Mouse (Mus musculus): Measurements from ENCODE around the gene Smim24.

Gene Smim24

DNA sequence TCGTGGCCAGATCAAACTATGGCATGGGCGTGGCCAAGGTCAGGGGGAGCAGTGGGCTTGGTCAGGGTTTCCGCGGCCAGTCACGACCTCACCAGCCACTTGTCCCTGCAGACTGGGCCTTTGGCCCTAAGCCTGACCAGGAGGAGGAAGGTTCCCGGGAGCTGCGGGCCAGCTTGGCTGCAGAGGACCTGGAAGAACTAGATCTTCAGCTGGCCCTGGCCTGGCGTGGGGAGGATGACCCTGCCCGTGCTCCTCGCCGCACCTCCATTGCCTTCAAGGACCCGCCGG lies 2.2 kb upstream of the Smim24 start:
- DNase-seq (ENCODE audit: low spot score): no peak

GRCm38 (mm10) chr10:81392270-81392669 lies 581 bp upstream of the Smim24 start:
- no peak for DNase-seq (ENCODE audit: low spot score)

GRCm38 (mm10) chr10:81393456-81394063 lies 709 bp downstream of the Smim24 start:
- DNase-seq (ENCODE audit: low spot score): no peak

DNA sequence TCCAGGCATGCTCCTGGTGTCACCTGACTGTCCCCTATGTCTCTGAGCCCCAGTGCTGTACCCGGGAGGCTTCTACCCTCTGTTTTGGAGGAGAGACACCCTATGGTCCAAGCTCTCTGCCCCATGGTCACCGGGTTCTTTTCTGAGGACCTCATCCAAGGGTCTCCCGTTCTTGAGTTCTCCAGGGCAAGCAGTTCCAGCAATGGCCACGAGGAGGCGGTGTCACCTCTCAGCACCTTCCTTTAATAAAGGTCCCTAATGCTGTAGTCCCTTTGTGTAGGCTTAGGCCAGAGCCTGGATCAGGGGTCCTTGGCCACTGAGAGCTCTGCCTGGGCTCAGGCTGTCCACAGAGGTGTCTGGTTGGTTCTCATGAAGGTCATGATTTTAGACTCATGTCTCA lies 2.3 kb downstream of the Smim24 start:
- peak; percentile 58 for DNase-seq (ENCODE audit: low spot score)

GRCm38 (mm10) chr10:81395865-81396264 lies 3.0 kb downstream of the Smim24 start:
- DNase-seq (ENCODE audit: low spot score): no peak

DNA sequence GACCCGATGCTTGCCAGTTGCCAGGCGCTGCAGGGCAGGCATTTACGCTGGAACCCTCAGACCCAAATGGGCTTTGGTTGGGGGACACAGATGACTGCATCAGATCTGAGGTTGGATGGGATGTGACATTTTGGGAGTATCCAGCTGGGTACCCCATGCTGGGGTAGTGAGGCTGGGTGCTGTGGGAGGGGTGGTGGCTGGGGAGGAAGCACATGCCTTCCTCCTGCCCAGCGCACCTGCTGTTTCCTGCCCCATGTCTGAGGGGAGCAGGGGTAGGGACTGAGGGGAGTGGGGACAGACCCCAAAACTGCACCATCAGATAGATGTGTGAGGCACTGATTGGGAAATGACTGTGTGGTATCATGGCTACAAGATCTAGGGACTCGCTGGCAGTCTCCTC lies 3.9 kb downstream of the Smim24 start:
- no peak for DNase-seq (ENCODE audit: low spot score)

DNA sequence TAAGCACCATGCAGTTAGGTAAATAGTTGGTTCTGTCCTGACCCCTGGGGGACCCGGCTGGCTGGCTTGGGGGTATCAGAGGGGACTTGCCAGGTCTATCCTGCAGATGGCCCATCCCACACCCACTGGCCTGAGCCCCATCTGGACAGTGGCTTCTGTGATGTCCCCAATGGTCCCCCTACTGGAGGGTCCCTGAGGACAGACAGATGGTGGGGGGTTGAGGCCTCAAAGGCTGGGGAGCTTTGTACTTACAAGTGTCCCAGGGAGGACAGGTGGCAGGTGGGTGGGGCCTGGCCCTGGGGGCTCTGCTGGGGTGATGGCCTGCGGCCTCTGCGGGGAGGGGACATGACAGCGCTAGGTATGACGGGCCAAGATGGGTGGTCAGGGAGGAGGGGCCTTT lies 6.4 kb downstream of the Smim24 start:
- DNase-seq (ENCODE audit: low spot score): no peak

DNA sequence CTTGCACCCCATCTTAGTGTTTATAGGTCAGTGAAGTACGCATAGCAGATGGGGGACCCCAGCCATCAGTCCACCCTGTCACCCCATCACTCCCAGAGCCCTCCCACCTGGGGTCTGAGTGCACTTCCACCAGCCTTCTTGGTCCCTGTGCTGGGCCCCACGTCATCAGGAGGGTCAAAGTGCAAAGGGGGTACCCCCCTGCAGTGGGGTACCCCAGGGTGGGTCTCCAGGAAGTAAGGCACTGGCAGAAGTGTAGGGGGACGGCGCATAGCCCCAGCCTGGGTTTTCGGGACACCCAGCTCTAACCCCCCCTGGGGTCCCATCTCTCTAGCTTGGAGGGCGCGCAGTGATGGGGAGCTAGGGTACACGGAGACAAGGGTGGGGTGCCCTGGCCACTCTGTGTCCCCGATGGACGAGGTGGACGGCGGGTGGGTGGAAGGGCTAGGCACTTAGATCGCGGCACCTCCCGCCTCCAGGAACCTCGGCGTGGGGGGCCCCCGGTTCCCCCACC lies 7.0 kb downstream of the Smim24 start:
- no peak for DNase-seq (ENCODE audit: low spot score)

GRCm38 (mm10) chr10:81400371-81401204 lies 7.7 kb downstream of the Smim24 start:
- DNase-seq (ENCODE audit: low spot score): no peak

DNA sequence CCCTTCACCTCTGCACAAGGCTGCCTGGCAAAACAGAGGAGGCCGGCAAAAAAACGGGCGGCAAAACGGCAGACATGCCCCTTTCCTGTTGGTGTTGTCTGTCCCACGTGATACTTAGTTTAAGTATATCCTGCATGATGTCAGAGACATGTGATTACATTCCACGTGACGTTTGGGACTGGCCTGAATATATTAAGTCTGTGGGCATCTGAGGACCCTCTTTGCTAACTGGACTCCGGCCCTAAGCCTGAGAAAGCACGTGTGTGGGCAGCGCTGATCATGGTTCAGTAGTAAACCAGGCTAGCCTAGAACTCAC lies 8.3 kb downstream of the Smim24 start:
- no peak for DNase-seq (ENCODE audit: low spot score)

DNA sequence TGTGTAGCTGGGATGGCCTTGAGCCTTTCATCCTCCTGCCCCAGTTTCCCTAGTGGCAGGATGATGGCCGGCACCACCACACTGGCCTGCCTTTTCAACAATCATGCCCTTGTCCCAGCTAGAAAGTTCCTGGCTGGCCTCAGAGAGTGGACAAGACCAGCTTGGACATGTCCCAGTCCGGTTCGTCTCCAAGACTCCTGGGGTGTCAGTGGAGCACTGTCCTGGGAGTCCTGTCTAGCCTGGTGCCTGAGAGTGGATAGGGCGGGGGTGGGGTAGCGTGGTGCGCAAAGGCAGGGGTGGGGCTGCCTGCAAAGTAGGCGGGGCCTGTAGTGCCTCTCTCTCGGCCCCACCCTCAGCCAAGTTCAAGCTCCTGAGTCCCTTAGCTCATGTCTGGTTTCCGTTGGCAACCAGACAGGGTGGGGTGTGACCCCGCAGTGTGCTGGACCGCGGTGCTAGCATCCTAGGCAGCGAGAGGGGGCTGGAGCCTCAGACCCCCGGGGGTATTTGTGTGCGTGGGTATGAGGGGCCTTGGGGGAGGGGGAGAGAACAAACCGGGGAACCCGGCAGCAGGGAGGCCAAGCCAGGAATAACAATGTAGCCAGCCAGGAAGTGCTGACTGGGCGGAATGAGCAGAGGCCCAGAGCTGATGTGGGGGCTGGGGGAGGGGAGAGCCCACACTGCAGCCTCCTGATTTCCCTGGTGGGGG lies 8.8 kb downstream of the Smim24 start:
- peak; percentile 52 for DNase-seq (ENCODE audit: low spot score)

- no peak for DNase-seq (ENCODE audit: low spot score)
These were observed 9.4 kb downstream of the Smim24 start for GRCm38 (mm10) chr10:81402227-81402765.

DNA sequence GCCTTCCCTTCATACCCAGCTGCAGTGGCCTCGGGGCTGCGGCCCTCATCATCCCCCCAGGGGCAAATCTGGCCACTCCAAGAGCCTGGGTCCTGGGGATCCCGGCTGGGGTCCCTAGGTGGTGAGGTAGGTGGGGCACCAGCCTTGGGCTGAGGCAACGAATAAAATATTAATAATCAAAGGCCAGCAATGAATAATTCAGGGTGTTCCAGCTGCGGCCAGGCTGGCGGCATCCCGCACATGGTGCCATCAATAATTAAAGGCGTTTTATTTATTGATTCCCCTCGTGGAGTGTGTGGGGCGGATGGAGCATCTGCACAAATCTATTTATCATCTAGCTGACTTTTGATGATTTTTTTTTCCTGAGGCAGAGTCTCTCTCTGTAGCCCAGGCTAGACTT lies 10.7 kb downstream of the Smim24 start:
- no peak for DNase-seq (ENCODE audit: low spot score)

- no peak for DNase-seq (ENCODE audit: low spot score)
These were observed 11.2 kb downstream of the Smim24 start for GRCm38 (mm10) chr10:81404082-81404481.

DNA sequence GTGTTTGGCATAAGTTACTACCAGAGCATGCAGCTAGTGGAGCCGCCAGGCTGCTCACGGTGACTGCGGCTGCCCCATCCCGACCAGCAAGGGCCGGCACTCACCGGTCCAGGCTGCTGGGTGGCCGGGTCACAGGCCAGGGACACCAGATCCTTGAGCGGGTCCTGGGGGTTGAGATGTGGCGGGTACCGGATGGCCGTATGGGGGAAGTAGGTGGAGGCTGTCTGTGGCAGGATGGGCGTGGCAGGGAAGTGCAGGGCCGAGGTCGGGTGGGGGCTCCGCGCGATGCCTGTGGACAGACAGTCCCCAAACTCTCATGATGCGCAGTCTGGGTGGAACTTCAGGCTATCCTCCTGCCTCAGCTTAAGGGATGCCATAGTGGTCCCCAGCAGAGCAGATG lies 11.9 kb downstream of the Smim24 start:
- no peak for DNase-seq (ENCODE audit: low spot score)

DNA sequence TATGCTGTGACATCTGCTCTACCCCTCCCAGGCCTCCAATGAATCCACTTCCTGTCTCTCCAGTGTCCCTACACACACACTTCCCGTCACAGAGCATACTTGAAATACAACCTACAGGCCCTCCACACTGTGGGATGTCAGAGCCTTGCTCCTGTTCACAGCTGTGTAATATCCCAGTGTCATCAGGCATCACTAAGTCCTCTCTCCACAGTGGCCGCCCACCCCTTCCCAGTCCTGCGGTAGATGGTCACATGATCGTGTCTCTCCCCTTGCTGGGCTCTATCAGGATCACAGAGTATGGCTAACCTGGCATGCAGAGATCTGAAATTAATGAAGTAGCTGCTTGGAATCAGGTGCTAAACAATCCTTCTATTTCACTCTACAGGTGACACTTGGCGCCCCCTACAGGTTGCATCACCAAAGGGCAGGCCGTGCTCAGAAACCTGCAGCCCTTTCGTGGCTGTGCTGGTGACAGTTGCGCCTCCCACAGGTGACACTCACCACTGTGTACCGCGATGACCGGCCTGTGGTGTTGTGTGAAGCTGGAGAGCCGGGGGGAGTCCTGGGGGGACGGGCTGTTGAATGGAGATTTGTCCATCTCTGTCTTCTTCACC lies 12.8 kb downstream of the Smim24 start:
- DNase-seq (ENCODE audit: low spot score): no peak

DNA sequence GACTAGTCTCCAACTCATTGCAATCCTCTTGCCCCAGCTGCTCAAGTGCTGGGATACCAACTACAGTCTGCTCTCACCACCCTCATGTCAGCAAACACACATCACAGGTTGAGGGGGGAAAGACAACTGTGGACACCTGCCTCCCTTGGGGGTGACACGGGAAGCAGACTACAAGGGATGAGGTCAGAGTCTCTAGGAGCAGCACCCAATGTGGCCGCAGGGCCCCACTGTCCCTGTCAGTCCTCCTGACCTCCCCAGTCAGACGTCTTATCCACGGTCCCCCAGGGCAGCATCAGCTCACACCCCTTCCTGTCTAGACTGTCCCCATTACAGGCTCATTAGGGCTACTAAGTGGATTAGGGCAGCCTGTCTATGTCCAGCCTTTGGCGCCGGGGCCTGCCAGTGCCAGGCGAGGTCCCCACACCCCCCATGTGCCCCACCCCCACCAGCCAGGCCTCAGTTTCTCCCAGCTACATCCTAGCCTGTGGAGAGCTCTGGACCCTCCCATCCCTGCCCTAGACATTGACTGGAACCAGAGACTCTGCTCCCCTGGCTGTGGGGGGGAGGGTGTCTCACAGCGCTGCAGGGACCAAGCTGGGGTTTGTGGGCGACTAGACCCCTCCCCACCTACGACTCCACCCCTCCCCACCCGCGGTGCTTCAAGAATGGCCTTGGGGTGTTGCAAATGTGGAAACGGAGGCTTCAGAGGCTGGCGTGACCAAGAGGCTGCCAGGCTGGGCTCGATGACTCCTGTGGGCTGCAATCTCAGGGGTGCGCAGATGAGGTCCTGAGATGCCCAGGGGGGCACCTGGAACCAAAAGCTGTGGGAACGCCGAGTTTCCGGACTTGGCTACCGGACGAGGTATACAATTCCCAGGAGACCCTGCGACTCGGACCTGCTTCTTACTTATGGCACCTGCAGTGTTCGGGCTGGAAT lies 13.9 kb downstream of the Smim24 start:
- DNase-seq (ENCODE audit: low spot score): no peak

- peak; percentile 73 for DNase-seq (ENCODE audit: low spot score)
These were observed 14.9 kb downstream of the Smim24 start for GRCm38 (mm10) chr10:81407539-81408423.

DNA sequence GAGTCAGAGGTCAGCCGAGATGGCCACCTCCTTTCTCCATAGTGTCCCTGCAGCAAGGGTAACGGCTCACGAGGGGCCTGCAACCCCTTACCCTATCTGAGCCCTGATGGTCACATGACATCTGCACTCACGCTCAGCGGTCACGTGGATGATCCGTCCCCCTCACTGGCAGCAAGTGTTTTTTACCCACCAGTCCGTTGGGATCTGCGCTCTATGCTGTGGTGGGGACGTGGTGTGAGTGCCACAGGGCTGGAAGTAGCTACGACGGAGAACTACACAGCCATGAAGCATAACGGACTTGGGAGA lies 15.5 kb downstream of the Smim24 start:
- DNase-seq (ENCODE audit: low spot score): no peak

GRCm38 (mm10) chr10:81408871-81409291 lies 16.0 kb downstream of the Smim24 start:
- DNase-seq (ENCODE audit: low spot score): no peak

DNA sequence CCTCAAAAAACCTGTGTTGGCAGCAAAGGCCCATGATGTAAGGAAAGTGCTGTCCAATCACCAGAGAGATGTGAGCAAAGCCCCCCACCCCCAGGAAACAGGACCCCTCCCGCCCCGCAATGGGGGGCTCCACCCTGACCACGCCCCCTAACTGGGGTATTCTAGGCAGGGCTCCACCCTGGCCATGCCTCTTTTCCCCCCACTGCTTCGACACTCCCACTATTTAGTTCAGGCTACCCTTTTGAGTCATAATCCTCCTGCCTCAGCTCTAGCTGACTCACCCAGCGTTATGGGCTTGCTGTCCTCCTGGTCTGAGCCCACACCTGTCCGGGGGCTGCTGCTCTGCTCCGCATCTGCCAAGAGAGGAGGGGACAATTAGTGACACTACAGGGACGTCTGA lies 16.5 kb downstream of the Smim24 start:
- DNase-seq (ENCODE audit: low spot score): no peak
